Mouse (Mus musculus) inflammation-experienced regulatory T-cells, adult 6 months (primary cell): ENCODE results near the gene Tmem201. TPM values are rescaled to one million over a fixed set of nuclear protein-coding genes. Genes with fewer than 3 reads are reported as not detected.
A peak's percentile ranks its signal among the peaks of the same experiment; 100 is the strongest.
"Not testable (repeated sequence)": the region's sequence is repeated elsewhere in the genome, so short reads cannot be mapped to it uniquely, and the experiment has no call there.

Source experiments
- ATAC-seq: one replicate; pipeline ENCODE4 v1.8.0; 2017
- polyA plus RNA-seq, 3 experiments: library from polyadenylated mRNA; unstranded; fragments of 100-300 nt; shearing (Covaris generic); gene quantifications; one replicate each; pipeline ENCODE4 v1.2.1; 2017

The Tmem201 gene
- 1 to 10 TPM; 4.6 to 8.9 (median 6.0) TPM for polyA plus RNA-seq

- ATAC-seq, result peak; percentile 93
Measured at GRCm38 (mm10) chr4:149737383-149738324, at the start of gene Tmem201. TSS of gene Tmem201 (minus strand) at chr4:149738044.

- no peak for ATAC-seq
Measured at GRCm38 (mm10) chr4:149784901-149785300, 47.1 kb upstream of the Tmem201 start.

- ATAC-seq, result no peak
Measured at GRCm38 (mm10) chr4:149784371-149784770, 46.5 kb upstream of the Tmem201 start.

- ATAC-seq, result no peak
Measured at GRCm38 (mm10) chr4:149782975-149783374, 45.1 kb upstream of the Tmem201 start.

GRCm38 (mm10) chr4:149780565-149781356 lies 42.9 kb upstream of the Tmem201 start:
- peak; percentile 58 for ATAC-seq

GRCm38 (mm10) chr4:149779966-149780365 lies 42.1 kb upstream of the Tmem201 start:
- no peak for ATAC-seq

GRCm38 (mm10) chr4:149777126-149777525 lies 39.3 kb upstream of the Tmem201 start:
- no peak for ATAC-seq

GRCm38 (mm10) chr4:149775760-149776362 lies 38.0 kb upstream of the Tmem201 start:
- no peak for ATAC-seq

GRCm38 (mm10) chr4:149775330-149775729 lies 37.5 kb upstream of the Tmem201 start:
- no peak for ATAC-seq

- ATAC-seq, result peak; percentile 96
Measured at GRCm38 (mm10) chr4:149774094-149774470, 36.2 kb upstream of the Tmem201 start, which contains the start of gene Slc25a33. TSS of gene Slc25a33 (minus strand) at chr4:149774277.

GRCm38 (mm10) chr4:149773408-149774093 lies 35.7 kb upstream of the Tmem201 start:
- peak; percentile 53 for ATAC-seq

- ATAC-seq, result no peak
Measured at GRCm38 (mm10) chr4:149772394-149772793, 34.5 kb upstream of the Tmem201 start.

GRCm38 (mm10) chr4:149765201-149765600 lies 27.4 kb upstream of the Tmem201 start:
- no peak for ATAC-seq

- ATAC-seq, result no peak
Measured at GRCm38 (mm10) chr4:149763335-149763734, 25.5 kb upstream of the Tmem201 start.

- peak; percentile 93 for ATAC-seq
Measured at GRCm38 (mm10) chr4:149759517-149759916, 21.7 kb upstream of the Tmem201 start.

GRCm38 (mm10) chr4:149758423-149758822 lies 20.6 kb upstream of the Tmem201 start:
- no peak for ATAC-seq

- not testable (repeated sequence) for ATAC-seq
Measured at GRCm38 (mm10) chr4:149756546-149756945, 18.7 kb upstream of the Tmem201 start.

GRCm38 (mm10) chr4:149752836-149753235 lies 15.0 kb upstream of the Tmem201 start:
- ATAC-seq, result no peak

GRCm38 (mm10) chr4:149752124-149752799 lies 14.4 kb upstream of the Tmem201 start:
- ATAC-seq, result no peak

- no peak for ATAC-seq
Measured at GRCm38 (mm10) chr4:149750671-149751070, 12.8 kb upstream of the Tmem201 start.

- not testable (repeated sequence) for ATAC-seq
Measured at GRCm38 (mm10) chr4:149749663-149750015, 11.8 kb upstream of the Tmem201 start.
